Mouse (Mus musculus) forebrain, embryonic 12.5 days (tissue): ENCODE measurements around the gene Nek11. TPM values are rescaled to one million over a fixed set of nuclear protein-coding genes. Genes with fewer than 3 reads are reported as not detected.

Experiments
- ATAC-seq: fragments of 200-750 bp; cut with Nextera tagmentation; 2 replicates; pipeline ENCODE4 v1.8.0; 2017; ENCODE audit warnings: moderate TSS enrichment; ENCODE audit not compliant: low FRiP score
- H3K27ac ChIP-seq: fragments of 300-500 bp; sonication (generic); 2 replicates; pipeline ENCODE4 v1.5.1; 2016; ENCODE audit warnings: mild to moderate bottlenecking
- H3K27me3 ChIP-seq: fragments of 300-500 bp; sonication (generic); 2 replicates; pipeline ENCODE4 v1.6.1; 2016; ENCODE audit warnings: mild to moderate bottlenecking
- H3K36me3 ChIP-seq: fragments of 300-500 bp; sonication (generic); replicated peaks from 2 replicates; pipeline ENCODE4 v1.6.1; 2016; ENCODE audit warnings: mild to moderate bottlenecking
- H3K4me1 ChIP-seq: fragments of 300-500 bp; sonication (generic); 2 replicates; pipeline ENCODE4 v1.6.1; 2016
- H3K4me2 ChIP-seq: fragments of 300-500 bp; sonication (generic); 2 replicates; pipeline ENCODE4 v1.6.1; 2016; ENCODE audit warnings: mild to moderate bottlenecking, moderate library complexity
- H3K4me3 ChIP-seq: fragments of 300-500 bp; sonication (generic); replicated peaks from 2 replicates; pipeline ENCODE4 v1.5.1; 2016; ENCODE audit warnings: mild to moderate bottlenecking
- H3K9ac ChIP-seq: fragments of 300-500 bp; sonication (generic); 2 replicates; pipeline ENCODE4 v1.6.1; 2016; ENCODE audit warnings: mild to moderate bottlenecking
- H3K9me3 ChIP-seq: fragments of 300-500 bp; sonication (generic); 2 replicates; pipeline ENCODE4 v1.6.1; 2016
- WGBS: fragments of 180-500 bp; shearing (Covaris S2); methylation state at CpG from one replicate; pipeline ENCODE4 v1.1.7; 2016; 5-methylcytosine and 5-hydroxymethylcytosine counted together
- polyA plus RNA-seq: library from polyadenylated mRNA; unstranded; fragments of >200 nt; fragmentation: Nextera tagmentation; extraction: Ambion mirVana; gene quantifications from 2 replicates; pipeline ENCODE4 v1.2.1, GENCODE M21; 2016

Nek11 gene
- polyA plus RNA-seq, 1 experiment from 2014 or later = 1.0 TPM

GRCm38 (mm10) chr9:105306042-105306441 is 89.3 kb downstream of the Nek11 start:
- no peak overlapping the region for H3K9ac ChIP-seq
- H3K4me1 ChIP-seq = no peaks in the 10 kb centered on the region
- no peaks in the 10 kb centered on the region for H3K9me3 ChIP-seq
- ATAC-seq = no peak
- H3K4me3 ChIP-seq = no peak overlapping the region
- H3K4me2 ChIP-seq = no peak overlapping the region
- no peaks in the 10 kb centered on the region for H3K27me3 ChIP-seq
- H3K27ac ChIP-seq = no peak overlapping the region
- no peaks in the 10 kb centered on the region for H3K36me3 ChIP-seq
- WGBS = 78% methylated on average over 2 of the region's 2 CpGs

GRCm38 (mm10) chr9:105302230-105302629 is 93.1 kb downstream of the Nek11 start:
- Histone ChIP-seq H3K4me1 (no peaks in the 10 kb centered on the region), H3K9me3 (no peaks in the 10 kb centered on the region), H3K4me2 (no peak overlapping the region), H3K27me3 (no peaks in the 10 kb centered on the region), H3K9ac (no peak overlapping the region), H3K4me3 (no peak overlapping the region), H3K36me3 (no peaks in the 10 kb centered on the region), H3K27ac (no peak overlapping the region)
- ATAC-seq = no peak
- WGBS = 77% methylated on average over 3 of the region's 3 CpGs

- no peak overlapping the region for H3K9ac ChIP-seq
- no peak overlapping the region for H3K4me2 ChIP-seq
- 93% methylated on average over 1 of the region's 1 CpGs for WGBS
- H3K4me3 ChIP-seq = no peak overlapping the region
- H3K27ac ChIP-seq = no peak overlapping the region
- no peaks in the 10 kb centered on the region for H3K4me1 ChIP-seq
- no peak for ATAC-seq
- no peaks in the 10 kb centered on the region for H3K36me3 ChIP-seq
- no peaks in the 10 kb centered on the region for H3K27me3 ChIP-seq
- no peaks in the 10 kb centered on the region for H3K9me3 ChIP-seq
Measured at GRCm38 (mm10) chr9:105301396-105301795, 93.9 kb downstream of the Nek11 start.

GRCm38 (mm10) chr9:105300738-105301325 is 94.5 kb downstream of the Nek11 start:
- Histone ChIP-seq H3K4me2 (no peak overlapping the region), H3K27me3 (no peaks in the 10 kb centered on the region), H3K27ac (no peak overlapping the region), H3K4me1 (no peaks in the 10 kb centered on the region), H3K9me3 (no peaks in the 10 kb centered on the region), H3K36me3 (no peaks in the 10 kb centered on the region), H3K4me3 (no peak overlapping the region), H3K9ac (no peak overlapping the region)
- no peak for ATAC-seq
- WGBS = 88% methylated on average over 2 of the region's 2 CpGs

GRCm38 (mm10) chr9:105284670-105285069 is 110.7 kb downstream of the Nek11 start:
- no peaks in the 10 kb centered on the region for H3K36me3 ChIP-seq
- no peaks in the 10 kb centered on the region for H3K27me3 ChIP-seq
- H3K4me2 ChIP-seq = no peak overlapping the region
- WGBS = 45% methylated on average over 7 of the region's 7 CpGs
- peaks cover 4% of the 10 kb centered on the region; the same call in 1 of the 2 replicates for H3K4me1 ChIP-seq
- H3K9me3 ChIP-seq = no peaks in the 10 kb centered on the region
- H3K4me3 ChIP-seq = no peak overlapping the region
- no peak overlapping the region for H3K9ac ChIP-seq
- no peak overlapping the region for H3K27ac ChIP-seq
- no peak for ATAC-seq

- H3K27me3 ChIP-seq = no peaks in the 10 kb centered on the region
- no peak overlapping the region for H3K4me2 ChIP-seq
- ATAC-seq = no peak
- WGBS = 21% methylated on average over 4 of the region's 4 CpGs
- H3K4me3 ChIP-seq = no peak overlapping the region
- H3K27ac ChIP-seq = no peak overlapping the region
- H3K9ac ChIP-seq = no peak overlapping the region
- H3K36me3 ChIP-seq = no peaks in the 10 kb centered on the region
- H3K9me3 ChIP-seq = no peaks in the 10 kb centered on the region
- no peaks in the 10 kb centered on the region for H3K4me1 ChIP-seq
Measured at GRCm38 (mm10) chr9:105282725-105283124, 112.6 kb downstream of the Nek11 start.

GRCm38 (mm10) chr9:105274925-105275324 is 120.4 kb downstream of the Nek11 start:
- ATAC-seq = no peak
- 69% methylated on average over 3 of the region's 3 CpGs for WGBS
- Histone ChIP-seq H3K9me3 (no peaks in the 10 kb centered on the region), H3K27me3 (no peaks in the 10 kb centered on the region), H3K36me3 (no peaks in the 10 kb centered on the region), H3K27ac (peak overlapping the region; percentile 51), H3K4me3 (no peak overlapping the region), H3K4me1 (peaks cover 10% of the 10 kb centered on the region), H3K9ac (no peak overlapping the region), H3K4me2 (no peak overlapping the region)

GRCm38 (mm10) chr9:105274286-105274685 is 121.0 kb downstream of the Nek11 start:
- no peak overlapping the region for H3K9ac ChIP-seq
- no peaks in the 10 kb centered on the region for H3K36me3 ChIP-seq
- 46% methylated on average over 6 of the region's 6 CpGs for WGBS
- H3K27me3 ChIP-seq = no peaks in the 10 kb centered on the region
- H3K9me3 ChIP-seq = no peaks in the 10 kb centered on the region
- no peak overlapping the region for H3K4me3 ChIP-seq
- H3K4me2 ChIP-seq = no peak overlapping the region
- peaks cover 10% of the 10 kb centered on the region for H3K4me1 ChIP-seq
- peak overlapping the region; percentile 51 for H3K27ac ChIP-seq
- ATAC-seq = peak; percentile 39; the same call in 1 of the 2 replicates

- Histone ChIP-seq H3K4me3 (no peak overlapping the region), H3K4me1 (peaks cover 10% of the 10 kb centered on the region), H3K27ac (no peak overlapping the region), H3K4me2 (no peak overlapping the region), H3K9ac (no peak overlapping the region), H3K27me3 (no peaks in the 10 kb centered on the region), H3K9me3 (no peaks in the 10 kb centered on the region), H3K36me3 (no peaks in the 10 kb centered on the region)
- ATAC-seq = no peak
- WGBS = 11% methylated on average over 7 of the region's 7 CpGs
Measured at GRCm38 (mm10) chr9:105272241-105272640, 123.1 kb downstream of the Nek11 start.

- H3K9me3 ChIP-seq = no peaks in the 10 kb centered on the region
- WGBS = 85% methylated on average over 2 of the region's 2 CpGs
- H3K4me2 ChIP-seq = no peak overlapping the region
- no peak overlapping the region for H3K9ac ChIP-seq
- no peak overlapping the region for H3K27ac ChIP-seq
- H3K4me3 ChIP-seq = no peak overlapping the region
- no peak for ATAC-seq
- no peaks in the 10 kb centered on the region for H3K36me3 ChIP-seq
- no peaks in the 10 kb centered on the region for H3K27me3 ChIP-seq
- no peaks in the 10 kb centered on the region for H3K4me1 ChIP-seq
Measured at GRCm38 (mm10) chr9:105263140-105263539, 132.2 kb downstream of the Nek11 start.

GRCm38 (mm10) chr9:105257668-105258067 is 137.7 kb downstream of the Nek11 start:
- Histone ChIP-seq H3K27me3 (no peaks in the 10 kb centered on the region), H3K4me3 (no peak overlapping the region), H3K9ac (no peak overlapping the region), H3K9me3 (no peaks in the 10 kb centered on the region), H3K4me1 (peaks cover 3% of the 10 kb centered on the region; the same call in 1 of the 2 replicates), H3K27ac (no peak overlapping the region), H3K4me2 (no peak overlapping the region), H3K36me3 (no peaks in the 10 kb centered on the region)
- WGBS = 69% methylated on average over 10 of the region's 10 CpGs
- no peak for ATAC-seq

GRCm38 (mm10) chr9:105254076-105254475 is 141.2 kb downstream of the Nek11 start:
- WGBS = 88% methylated on average over 1 of the region's 1 CpGs
- no peaks in the 10 kb centered on the region for H3K36me3 ChIP-seq
- H3K27me3 ChIP-seq = no peaks in the 10 kb centered on the region
- peaks cover 6% of the 10 kb centered on the region; the same call in 1 of the 2 replicates for H3K4me1 ChIP-seq
- no peak overlapping the region for H3K4me2 ChIP-seq
- no peak overlapping the region for H3K9ac ChIP-seq
- no peak overlapping the region for H3K27ac ChIP-seq
- no peak for ATAC-seq
- H3K9me3 ChIP-seq = no peaks in the 10 kb centered on the region
- no peak overlapping the region for H3K4me3 ChIP-seq

GRCm38 (mm10) chr9:105252349-105253041 is 142.8 kb downstream of the Nek11 start:
- Histone ChIP-seq H3K9me3 (peaks cover 3% of the 10 kb centered on the region; the same call in 1 of the 2 replicates), H3K4me3 (no peak overlapping the region), H3K27ac (no peak overlapping the region), H3K27me3 (no peaks in the 10 kb centered on the region), H3K4me2 (no peak overlapping the region), H3K9ac (no peak overlapping the region), H3K4me1 (peaks cover 6% of the 10 kb centered on the region; the same call in 1 of the 2 replicates), H3K36me3 (no peaks in the 10 kb centered on the region)
- 52% methylated on average over 4 of the region's 4 CpGs for WGBS
- no peak for ATAC-seq
